Mouse (Mus musculus) liver, postnatal 0 days (tissue): ENCODE data around the gene Shroom3.

Experiments used
- CTCF ChIP-seq: sonication (generic); IDR thresholded peaks from 2 replicates; pipeline ENCODE4 v1.5.1; 2016; ENCODE audit warnings: antibody characterized with exemption, low read depth
- EP300 ChIP-seq: IDR thresholded peaks from 2 replicates; pipeline ENCODE4 v1.6.1; 2016; ENCODE audit warnings: antibody characterized with exemption, low read depth, mild to moderate bottlenecking

GRCm38 (mm10) chr5:92920984-92921383 lies 237.7 kb downstream of the Shroom3 start:
- TF ChIP-seq CTCF, result no peak
- no peak for TF ChIP-seq EP300
